Mouse (Mus musculus) ES-E14 (cell line): Measurements from ENCODE around the gene Fnbp1. TPM values are rescaled to one million over a fixed set of nuclear protein-coding genes. Genes with fewer than 3 reads are reported as not detected.

Source experiments
- DNase-seq: peaks from one replicate; pipeline ENCODE4 v3.0.0-alpha.2; 2013; ENCODE audit warnings: low read depth, low spot score
- H3K27ac ChIP-seq: 2 replicates; pipeline ENCODE4 v1.5.1; 2012; ENCODE audit warnings: low read depth, mild to moderate bottlenecking, low read length, moderate library complexity, mixed read lengths; ENCODE audit not compliant: poor library complexity, insufficient read depth, severe bottlenecking
- H3K36me3 ChIP-seq: 2 replicates; pipeline ENCODE4 v1.6.1; 2012; ENCODE audit warnings: mild to moderate bottlenecking, low read length, moderate library complexity, mixed read lengths; ENCODE audit not compliant: control insufficient read depth, poor library complexity, insufficient read depth, severe bottlenecking
- H3K4me1 ChIP-seq, 2 experiments: fragments of 150-350 bp in 1 of 2; sonication (generic) in 1 of 2; 2 replicates each; pipeline ENCODE4 v1.6.1; 2012; ENCODE audit warnings: low read length in 2 of 2, mild to moderate bottlenecking in 1 of 2, mixed read lengths in 1 of 2; ENCODE audit not compliant: control insufficient read depth in 2 of 2, insufficient read depth in 2 of 2, poor library complexity in 1 of 2
- H3K4me3 ChIP-seq, 2 experiments: fragments of 150-350 bp in 1 of 2; sonication (generic) in 1 of 2; 2 replicates each; pipeline ENCODE4 v1.5.1; 2012; ENCODE audit warnings: low read length in 2 of 2, low read depth in 1 of 2, mild to moderate bottlenecking in 1 of 2, mixed read lengths in 1 of 2; ENCODE audit not compliant: insufficient read depth in 1 of 2, poor library complexity in 1 of 2, severe bottlenecking in 1 of 2
- H3K9ac ChIP-seq: 2 replicates; pipeline ENCODE4 v1.6.1; 2012; ENCODE audit warnings: low read depth, mild to moderate bottlenecking, low read length, mixed read lengths; ENCODE audit not compliant: poor library complexity, insufficient read depth, severe bottlenecking
- H3K9me3 ChIP-seq: fragments of 150-350 bp; sonication (generic); 2 replicates; pipeline ENCODE4 v1.6.1; 2012; ENCODE audit warnings: low read depth, mild to moderate bottlenecking, low read length; ENCODE audit not compliant: control insufficient read depth, insufficient read depth
- CHD2 ChIP-seq: IDR thresholded peaks from 2 replicates; pipeline ENCODE4 v1.6.1; 2014; ENCODE audit warnings: mild to moderate bottlenecking, low read depth, low read length, inconsistent platforms
- HCFC1 ChIP-seq: IDR thresholded peaks from 2 replicates; pipeline ENCODE4 v1.6.1; 2012; ENCODE audit warnings: low read length, inconsistent platforms, borderline replicate concordance; ENCODE audit not compliant: insufficient read depth
- MAFK ChIP-seq: IDR thresholded peaks from 2 replicates; pipeline ENCODE4 v1.6.1; 2014; ENCODE audit warnings: mild to moderate bottlenecking, low read depth, low read length, inconsistent platforms; ENCODE audit not compliant: insufficient read depth
- ZC3H11A ChIP-seq: IDR thresholded peaks from 2 replicates; pipeline ENCODE4 v1.6.1; 2012; ENCODE audit warnings: low read depth, mild to moderate bottlenecking, inconsistent platforms, low read length, borderline replicate concordance
- ZNF384 ChIP-seq: IDR thresholded peaks from 2 replicates; pipeline ENCODE4 v1.6.1; 2012; ENCODE audit warnings: low read depth, low read length, inconsistent platforms
- in situ Hi-C, 2 experiments: fragments of 600-800 bp; cut with MboI; formaldehyde crosslinking; loops; one replicate each; pipeline ENCODE4 v1.15.1; 2025; ENCODE audit warnings: low sequenced_read_pairs in 2 of 2, inconsistent platforms in 1 of 2; ENCODE audit not compliant: unreplicated experiment in 2 of 2
- total RNA-seq: library from RNA; depleted of rRNA; stranded (reverse); fragments of 300-350 nt; gene quantifications from 2 replicates; pipeline ENCODE4 v1.2.3, GENCODE M21; 2012

Fnbp1 gene
- total RNA-seq, 1 experiment, result 16.5 TPM

DNA sequence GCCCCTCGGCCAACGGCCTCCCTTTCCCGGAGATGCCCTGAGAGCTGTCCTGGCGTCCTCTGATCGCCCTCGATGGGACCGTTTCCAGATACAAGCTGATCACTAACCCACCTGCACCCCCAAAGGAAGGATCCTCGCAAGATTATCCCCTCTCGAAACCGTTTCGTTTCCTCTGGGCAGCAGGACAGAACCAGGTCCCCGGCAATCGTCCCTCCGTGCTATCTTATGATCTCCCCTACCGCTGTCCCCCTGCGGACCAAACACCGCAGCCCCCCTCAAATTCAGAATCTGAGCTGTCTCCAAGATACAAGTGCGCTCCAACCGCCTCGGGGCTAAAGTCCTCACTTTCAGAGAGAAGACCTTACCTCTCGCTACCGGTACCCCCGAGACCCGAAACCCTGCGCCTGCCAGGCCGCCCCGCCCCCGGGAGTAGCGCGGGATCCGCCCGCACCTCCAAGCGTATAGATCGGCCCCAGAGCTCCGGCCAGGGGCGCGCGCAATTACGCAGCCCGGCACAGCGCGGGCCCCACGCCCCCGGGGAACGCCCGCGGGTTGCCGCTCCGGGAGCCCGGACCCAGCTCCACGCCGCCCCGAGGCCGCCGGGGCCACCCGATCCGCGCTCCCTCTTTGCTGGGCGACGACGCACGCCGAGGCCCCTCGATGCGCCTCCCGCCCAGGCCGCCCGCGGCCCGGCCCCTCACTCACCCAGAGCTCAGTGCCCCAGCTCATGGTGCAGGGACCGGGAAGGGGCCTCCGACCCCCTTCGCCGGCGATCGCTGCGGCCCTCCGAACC lies 538 bp downstream of the Fnbp1 start:
- TF ChIP-seq ZC3H11A (no peak), HCFC1 (no peak), ZNF384 (no peak), CHD2 (no peak), MAFK (no peak)
- Histone ChIP-seq H3K27ac (no peak overlapping the region), H3K9me3 (no peaks in the 10 kb centered on the region), H3K9ac (peak overlapping the region; percentile 87), H3K36me3 (no peaks in the 10 kb centered on the region), H3K4me3 (peak overlapping the region; percentile 74 to 84), H3K4me1 (peaks cover 5 to 24% of the 10 kb centered on the region in 2 experiments)
- in situ Hi-C loops, result no loop called here
- DNase-seq, result no peak

DNA sequence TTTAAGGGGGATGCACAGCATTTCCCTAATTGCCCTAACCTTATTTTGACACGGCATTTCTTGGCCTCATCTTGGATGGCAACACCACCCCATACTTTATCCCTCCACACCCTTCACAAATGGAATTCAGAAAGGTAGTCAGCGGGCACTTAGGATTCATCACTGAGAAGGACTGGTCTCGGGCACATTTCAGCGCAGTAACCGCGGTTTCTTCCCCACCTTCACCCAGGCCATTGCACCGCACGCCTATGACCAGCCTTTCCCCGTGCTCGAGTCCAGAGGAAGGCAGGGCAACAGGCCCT lies 1.1 kb downstream of the Fnbp1 start:
- Histone ChIP-seq H3K9ac (peak overlapping the region; percentile 87), H3K36me3 (no peaks in the 10 kb centered on the region), H3K27ac (no peak overlapping the region), H3K4me1 (peaks cover 5 to 26% of the 10 kb centered on the region in 2 experiments), H3K4me3 (peak overlapping the region; percentile 74 to 84), H3K9me3 (no peaks in the 10 kb centered on the region)
- no peak for DNase-seq
- in situ Hi-C loops, result no loop called here
- TF ChIP-seq CHD2 (no peak), HCFC1 (no peak), ZNF384 (no peak), MAFK (no peak), ZC3H11A (no peak)

DNA sequence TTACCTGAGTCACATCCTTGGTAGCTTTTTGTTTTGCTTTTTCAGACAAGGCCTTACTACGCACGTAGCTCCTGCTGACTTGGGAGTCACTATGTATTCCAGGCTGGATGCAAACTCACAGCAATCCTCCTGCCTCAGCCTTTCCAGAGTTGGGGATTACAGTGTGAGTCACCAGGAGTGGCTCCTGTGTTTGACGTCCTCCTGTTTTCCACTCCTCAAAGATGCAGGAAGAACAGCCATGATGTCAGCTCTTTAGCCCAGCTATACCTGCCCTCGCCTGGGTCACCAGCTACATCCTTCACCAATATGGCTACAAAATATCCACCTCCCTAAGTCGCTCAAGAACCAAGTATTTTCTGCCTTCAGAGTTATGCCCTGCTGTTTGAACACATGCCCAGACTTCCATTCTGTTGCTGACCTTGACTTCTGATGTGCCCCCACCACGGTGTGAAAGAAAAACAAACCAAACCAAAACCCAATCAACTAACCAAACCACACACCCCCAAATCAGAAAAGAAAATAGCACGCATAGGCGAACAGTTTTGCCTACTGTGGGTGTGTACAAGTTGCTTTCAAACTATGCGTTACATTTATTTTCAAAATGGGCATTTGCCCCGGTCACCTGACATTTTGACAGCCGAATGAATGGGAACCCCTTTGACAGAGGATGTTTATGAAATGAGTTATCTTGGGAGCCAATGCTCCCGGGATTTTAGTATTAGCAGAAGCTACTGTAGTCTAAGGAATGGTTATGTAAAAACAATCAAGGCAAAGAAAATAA lies 1.6 kb downstream of the Fnbp1 start:
- no peak overlapping the region for H3K27ac ChIP-seq
- H3K4me3 ChIP-seq, result peak overlapping the region; percentile 74 to 84; a peak in 3 of 4 replicates
- H3K9me3 ChIP-seq, result no peaks in the 10 kb centered on the region
- TF ChIP-seq CHD2, result no peak
- TF ChIP-seq HCFC1, result no peak
- no peak for TF ChIP-seq ZNF384
- TF ChIP-seq MAFK, result no peak
- in situ Hi-C loops, result no loop called here
- H3K9ac ChIP-seq, result peak overlapping the region; percentile 24; the same call in 1 of the 2 replicates
- no peaks in the 10 kb centered on the region for H3K36me3 ChIP-seq
- peaks cover 5 to 30% of the 10 kb centered on the region in 2 experiments for H3K4me1 ChIP-seq
- DNase-seq, result no peak

DNA sequence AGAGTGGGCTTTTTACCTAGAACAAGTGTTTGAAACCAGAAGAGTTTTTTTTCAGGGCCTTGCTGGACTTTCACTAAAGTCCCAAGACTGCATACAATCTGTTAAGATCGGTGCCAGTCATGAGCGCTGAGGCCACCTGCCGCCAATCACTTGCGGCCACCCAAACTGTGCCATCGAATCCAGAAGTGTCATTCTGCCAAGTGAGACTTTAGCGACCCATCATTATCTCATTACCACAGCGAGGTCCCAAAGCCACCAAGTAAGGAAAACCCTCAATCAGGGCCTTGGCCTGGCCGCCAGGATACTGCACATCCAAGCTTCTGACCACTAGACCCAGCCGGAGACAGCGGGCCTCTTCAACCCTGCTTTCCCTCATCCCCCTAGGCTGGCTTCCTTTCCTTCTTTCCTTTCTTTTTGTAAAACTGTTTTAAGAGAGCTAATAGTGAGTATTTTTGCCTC lies 2.6 kb downstream of the Fnbp1 start:
- no peak overlapping the region for H3K27ac ChIP-seq
- DNase-seq, result no peak
- peaks cover 9 to 32% of the 10 kb centered on the region in 2 experiments for H3K4me1 ChIP-seq
- H3K4me3 ChIP-seq, result no peak overlapping the region
- in situ Hi-C loops, result no loop called here
- TF ChIP-seq MAFK (no peak), HCFC1 (no peak), CHD2 (no peak), ZNF384 (no peak), ZC3H11A (no peak)
- no peaks in the 10 kb centered on the region for H3K9me3 ChIP-seq
- H3K36me3 ChIP-seq, result no peaks in the 10 kb centered on the region
- no peak overlapping the region for H3K9ac ChIP-seq
